Mouse (Mus musculus) kidney, embryonic 16.5 days (tissue): ENCODE measurements at regions not wholly inside any gene's neighbourhood (a gene's known extent, or its start where the extent isn't known, plus 50 kb on each side); places are given as distances from the start of the nearest gene placed in this dataset.

ENCODE experiments used
- ATAC-seq: fragments of 200-750 bp; cut with Nextera tagmentation; 2 replicates; pipeline ENCODE4 v1.8.0; 2017; ENCODE audit warnings: moderate TSS enrichment; ENCODE audit not compliant: low FRiP score, low TSS enrichment
- H3K27ac ChIP-seq: fragments of 300-500 bp; sonication (generic); 2 replicates; pipeline ENCODE4 v1.5.1; 2014; ENCODE audit warnings: low read length
- H3K27me3 ChIP-seq: fragments of 300-500 bp; sonication (generic); 2 replicates; pipeline ENCODE4 v1.6.1; 2014; ENCODE audit warnings: low read length, control low read depth, mixed read lengths; ENCODE audit not compliant: insufficient read depth
- H3K36me3 ChIP-seq: fragments of 300-500 bp; sonication (generic); 2 replicates; pipeline ENCODE4 v1.6.1; 2014; ENCODE audit warnings: low read length, control low read depth, mixed read lengths; ENCODE audit not compliant: insufficient read depth
- H3K4me1 ChIP-seq: fragments of 300-500 bp; sonication (generic); 2 replicates; pipeline ENCODE4 v1.6.1; 2014; ENCODE audit warnings: low read length, control low read depth, mixed read lengths; ENCODE audit not compliant: insufficient read depth
- H3K4me2 ChIP-seq: fragments of 300-500 bp; sonication (generic); replicated peaks from 2 replicates; pipeline ENCODE4 v1.6.1; 2014; ENCODE audit warnings: low read depth, low read length
- H3K4me3 ChIP-seq: fragments of 300-500 bp; sonication (generic); 2 replicates; pipeline ENCODE4 v1.5.1; 2014; ENCODE audit warnings: mild to moderate bottlenecking, low read length
- H3K9ac ChIP-seq: fragments of 300-500 bp; sonication (generic); replicated peaks from 2 replicates; pipeline ENCODE4 v1.6.1; 2014; ENCODE audit warnings: low read length
- H3K9me3 ChIP-seq: fragments of 300-500 bp; sonication (generic); 2 replicates; pipeline ENCODE4 v1.6.1; 2016; ENCODE audit warnings: low read length, control low read depth
- WGBS: fragments of 180-500 bp; shearing (Covaris S2); extraction: QIAGEN DNeasy Blood & Tissue Kit; methylation state at CpG from one replicate; pipeline ENCODE4 v1.1.7; 2014; 5-methylcytosine and 5-hydroxymethylcytosine counted together

DNA sequence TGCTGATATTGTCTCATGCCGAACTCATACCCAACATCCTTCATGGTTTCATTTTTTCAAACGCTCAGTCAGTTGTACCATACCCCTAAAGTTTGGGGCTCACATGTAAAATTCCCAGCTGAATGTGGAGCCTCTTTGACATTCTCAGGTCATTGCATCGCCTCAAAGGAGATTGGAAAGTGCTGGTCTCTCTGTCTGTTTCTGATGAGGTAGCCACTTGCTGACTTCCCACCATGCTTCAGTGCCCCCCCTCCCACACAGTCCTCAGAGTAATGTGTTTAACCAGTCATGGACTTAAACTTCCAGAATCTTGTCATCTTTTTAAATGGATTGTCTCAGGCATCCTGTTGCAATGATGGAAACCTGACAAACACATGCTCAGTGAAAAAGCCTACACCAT lies 220.9 kb upstream of the Cxxc4 start:
- 74% methylated on average over 3 of the region's 3 CpGs for WGBS

GRCm38 (mm10) chr3:134033862-134034261 lies 202.4 kb upstream of the Cxxc4 start:
- H3K9me3 ChIP-seq, result no peaks in the 10 kb centered on the region
- no peak overlapping the region for H3K4me3 ChIP-seq
- H3K27me3 ChIP-seq, result no peaks in the 10 kb centered on the region
- no peaks in the 10 kb centered on the region for H3K36me3 ChIP-seq
- no peak overlapping the region for H3K4me2 ChIP-seq
- WGBS, result 62% methylated on average over 5 of the region's 5 CpGs
- no peak for ATAC-seq
- H3K4me1 ChIP-seq, result no peaks in the 10 kb centered on the region
- H3K9ac ChIP-seq, result no peak overlapping the region
- H3K27ac ChIP-seq, result no peak overlapping the region

More for the DNA sequence above, 220.9 kb upstream of the Cxxc4 start:
- no peak overlapping the region for H3K4me3 ChIP-seq
- no peaks in the 10 kb centered on the region for H3K27me3 ChIP-seq
- no peaks in the 10 kb centered on the region for H3K36me3 ChIP-seq
- peak; percentile 49; the same call in 1 of the 2 replicates for ATAC-seq
- no peaks in the 10 kb centered on the region for H3K9me3 ChIP-seq
- no peak overlapping the region for H3K27ac ChIP-seq
- no peak overlapping the region for H3K9ac ChIP-seq
- H3K4me2 ChIP-seq, result no peak overlapping the region
- peaks cover 6% of the 10 kb centered on the region; the same call in 1 of the 2 replicates for H3K4me1 ChIP-seq

- Histone ChIP-seq H3K4me1 (no peaks in the 10 kb centered on the region), H3K27me3 (no peaks in the 10 kb centered on the region), H3K9ac (no peak overlapping the region), H3K9me3 (no peaks in the 10 kb centered on the region), H3K36me3 (no peaks in the 10 kb centered on the region), H3K4me2 (no peak overlapping the region), H3K4me3 (no peak overlapping the region), H3K27ac (no peak overlapping the region)
- ATAC-seq, result no peak
- WGBS, result 83% methylated on average over 6 of the region's 6 CpGs
Measured at GRCm38 (mm10) chr3:134036310-134036934, 199.9 kb upstream of the Cxxc4 start.

DNA sequence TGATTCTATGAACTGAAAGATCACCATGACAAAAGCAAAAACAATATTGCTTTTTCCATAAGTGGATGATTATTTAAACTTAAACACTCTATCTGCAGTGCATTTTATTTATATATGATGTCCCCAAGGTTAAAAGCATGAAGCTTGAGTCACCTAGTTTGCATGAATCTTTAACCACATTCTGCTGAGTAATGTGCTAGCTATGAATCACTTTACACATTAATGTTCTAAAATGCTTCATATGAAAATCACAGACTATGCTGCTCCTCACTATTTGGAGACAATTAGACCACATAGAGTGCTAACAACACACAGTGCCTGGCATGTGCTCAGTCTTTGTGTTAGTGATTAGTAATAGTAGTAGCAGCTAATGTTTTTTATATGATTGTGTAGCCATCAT lies 185.6 kb upstream of the Cxxc4 start:
- Histone ChIP-seq H3K9me3 (no peaks in the 10 kb centered on the region), H3K27ac (no peak overlapping the region), H3K36me3 (no peaks in the 10 kb centered on the region), H3K4me3 (no peak overlapping the region), H3K27me3 (no peaks in the 10 kb centered on the region), H3K4me1 (no peaks in the 10 kb centered on the region), H3K4me2 (no peak overlapping the region), H3K9ac (no peak overlapping the region)
- ATAC-seq, result no peak

DNA sequence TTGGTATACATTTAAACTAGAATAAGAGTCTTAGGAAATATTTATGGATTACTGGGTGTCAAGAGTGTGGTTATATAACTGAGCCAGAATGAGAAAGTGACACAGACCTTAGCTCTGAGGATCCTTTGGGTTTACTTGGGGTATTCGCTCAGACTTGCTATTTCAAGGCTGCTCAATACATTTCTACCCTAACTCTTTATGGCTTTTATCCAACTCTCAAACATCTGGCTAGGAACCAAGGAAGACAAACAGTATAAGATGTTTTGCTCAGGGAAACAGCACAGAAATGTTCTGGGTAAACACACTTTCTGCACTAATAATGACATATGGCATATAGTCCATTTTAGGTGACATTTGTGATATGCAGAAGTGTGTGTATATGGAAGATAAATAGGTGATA lies 153.8 kb upstream of the Cxxc4 start:
- WGBS, result 67% methylated on average over 1 of the region's 1 CpGs
- Histone ChIP-seq H3K4me3 (no peak overlapping the region), H3K9ac (no peak overlapping the region), H3K27ac (no peak overlapping the region), H3K4me1 (no peaks in the 10 kb centered on the region), H3K9me3 (no peaks in the 10 kb centered on the region), H3K27me3 (no peaks in the 10 kb centered on the region), H3K4me2 (no peak overlapping the region), H3K36me3 (no peaks in the 10 kb centered on the region)
- ATAC-seq, result no peak

GRCm38 (mm10) chr3:134099471-134100125 lies 136.7 kb upstream of the Cxxc4 start:
- no peak overlapping the region for H3K4me2 ChIP-seq
- no peaks in the 10 kb centered on the region for H3K9me3 ChIP-seq
- peak; percentile 62 for ATAC-seq
- H3K4me1 ChIP-seq, result peaks cover 13% of the 10 kb centered on the region; the same call in 1 of the 2 replicates
- 76% methylated on average over 3 of the region's 3 CpGs for WGBS
- no peaks in the 10 kb centered on the region for H3K27me3 ChIP-seq
- no peak overlapping the region for H3K27ac ChIP-seq
- H3K36me3 ChIP-seq, result no peaks in the 10 kb centered on the region
- H3K9ac ChIP-seq, result no peak overlapping the region
- no peak overlapping the region for H3K4me3 ChIP-seq

DNA sequence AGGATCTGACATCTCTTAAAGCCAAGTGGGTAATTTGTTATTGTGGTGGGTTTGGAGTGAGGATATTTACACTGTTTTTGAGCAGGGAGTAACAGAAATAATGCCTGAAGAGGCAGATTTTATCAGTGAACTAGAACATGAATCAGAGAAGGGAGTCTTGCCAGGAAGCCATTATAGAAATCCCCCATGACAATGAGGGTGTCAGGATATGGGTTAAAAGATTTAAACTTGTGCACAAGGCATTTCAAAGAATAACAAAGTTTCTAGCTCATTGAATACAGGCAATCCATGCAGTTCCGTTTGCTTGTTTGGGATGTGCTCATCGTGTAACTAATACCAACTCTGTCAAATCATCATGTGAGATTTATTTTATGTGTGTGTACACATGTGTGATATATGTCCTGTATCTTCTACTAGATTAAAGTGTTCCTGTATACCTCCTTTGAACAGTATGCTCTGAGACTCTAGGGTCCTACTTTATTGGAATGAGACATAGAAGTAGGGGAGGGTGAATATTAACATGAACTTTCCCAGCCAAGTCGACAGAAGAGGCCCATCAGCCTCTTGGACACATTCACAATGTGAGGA lies 134.0 kb upstream of the Cxxc4 start:
- Histone ChIP-seq H3K27me3 (no peaks in the 10 kb centered on the region), H3K36me3 (no peaks in the 10 kb centered on the region), H3K9me3 (no peaks in the 10 kb centered on the region), H3K4me2 (no peak overlapping the region), H3K27ac (no peak overlapping the region), H3K4me3 (no peak overlapping the region), H3K4me1 (peaks cover 13% of the 10 kb centered on the region; the same call in 1 of the 2 replicates), H3K9ac (no peak overlapping the region)
- WGBS, result 17% methylated on average over 3 of the region's 3 CpGs
- peak; percentile 64; the same call in 1 of the 2 replicates for ATAC-seq

GRCm38 (mm10) chr3:134104625-134105024 lies 131.7 kb upstream of the Cxxc4 start:
- 82% methylated on average over 1 of the region's 1 CpGs for WGBS
- Histone ChIP-seq H3K4me3 (no peak overlapping the region), H3K4me2 (no peak overlapping the region), H3K9me3 (no peaks in the 10 kb centered on the region), H3K27me3 (no peaks in the 10 kb centered on the region), H3K36me3 (no peaks in the 10 kb centered on the region), H3K27ac (no peak overlapping the region), H3K9ac (no peak overlapping the region), H3K4me1 (peaks cover 8% of the 10 kb centered on the region; the same call in 1 of the 2 replicates)
- no peak for ATAC-seq

GRCm38 (mm10) chr3:134105112-134105511 lies 131.2 kb upstream of the Cxxc4 start:
- no peak for ATAC-seq
- Histone ChIP-seq H3K36me3 (no peaks in the 10 kb centered on the region), H3K9me3 (no peaks in the 10 kb centered on the region), H3K4me2 (no peak overlapping the region), H3K9ac (no peak overlapping the region), H3K4me1 (peaks cover 3% of the 10 kb centered on the region; the same call in 1 of the 2 replicates), H3K27me3 (no peaks in the 10 kb centered on the region), H3K27ac (no peak overlapping the region), H3K4me3 (no peak overlapping the region)
- WGBS, result 53% methylated on average over 2 of the region's 2 CpGs

- peak; percentile 83 for ATAC-seq
- Histone ChIP-seq H3K27ac (no peak overlapping the region), H3K36me3 (no peaks in the 10 kb centered on the region), H3K4me3 (no peak overlapping the region), H3K4me1 (no peaks in the 10 kb centered on the region; the same call in 1 of the 2 replicates), H3K9ac (no peak overlapping the region), H3K9me3 (no peaks in the 10 kb centered on the region), H3K27me3 (no peaks in the 10 kb centered on the region), H3K4me2 (no peak overlapping the region)
- 31% methylated on average over 3 of the region's 3 CpGs for WGBS
Measured at GRCm38 (mm10) chr3:134105567-134105966, 130.7 kb upstream of the Cxxc4 start.
